Mouse (Mus musculus) embryonic stem cell, embryonic (primary cell): ENCODE data around the gene Fbxw26.
"Not testable (repeated sequence)": the region's sequence is repeated elsewhere in the genome, so short reads cannot be mapped to it uniquely, and the experiment has no call there.

ENCODE experiments used
- CTCF ChIA-PET, 4 experiments: fragments of 300-600 bp in 2 of 4; fragments of 350-600 bp in 2 of 4; sonication (Branson Sonifier 250); formaldehyde crosslinking; loops; one replicate each; lab custom pipeline; 2022; ENCODE audit warnings: inconsistent platforms in 2 of 4; lab: Charles Lee
- POLR2A ChIA-PET, 4 experiments: fragments of 300-600 bp in 2 of 4; fragments of 350-600 bp in 2 of 4; sonication (Branson Sonifier 250); formaldehyde crosslinking; loops; one replicate each; lab custom pipeline; 2022; ENCODE audit warnings: antibody characterized with exemption in 4 of 4, inconsistent platforms in 1 of 4; lab: Charles Lee

The Fbxw26 gene

DNA sequence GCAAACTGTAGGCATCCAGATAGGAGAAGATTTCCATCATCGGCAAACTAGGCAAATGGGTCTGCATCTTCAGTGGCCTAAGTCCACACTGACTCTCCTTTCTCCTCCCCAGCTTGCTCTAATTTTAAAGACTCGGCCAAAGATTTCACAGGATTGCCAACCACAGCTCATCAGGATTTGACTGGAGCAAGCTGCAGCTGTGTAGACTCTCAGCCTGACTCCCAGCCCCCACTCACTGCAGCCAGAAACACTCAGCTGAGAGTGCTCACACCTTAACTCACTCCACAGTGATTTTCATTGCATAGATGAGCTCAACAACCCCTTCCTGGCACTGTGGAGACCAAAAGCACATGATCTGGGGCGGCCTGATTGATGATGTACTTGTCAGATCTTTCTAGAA, at the start of gene Fbxw26:
Gene Fbxw26, minus strand, starts transcription at position 101 of the 400 bp plus-strand sequence.
- POLR2A ChIA-PET, CTCF ChIA-PET: not testable (repeated sequence)

DNA sequence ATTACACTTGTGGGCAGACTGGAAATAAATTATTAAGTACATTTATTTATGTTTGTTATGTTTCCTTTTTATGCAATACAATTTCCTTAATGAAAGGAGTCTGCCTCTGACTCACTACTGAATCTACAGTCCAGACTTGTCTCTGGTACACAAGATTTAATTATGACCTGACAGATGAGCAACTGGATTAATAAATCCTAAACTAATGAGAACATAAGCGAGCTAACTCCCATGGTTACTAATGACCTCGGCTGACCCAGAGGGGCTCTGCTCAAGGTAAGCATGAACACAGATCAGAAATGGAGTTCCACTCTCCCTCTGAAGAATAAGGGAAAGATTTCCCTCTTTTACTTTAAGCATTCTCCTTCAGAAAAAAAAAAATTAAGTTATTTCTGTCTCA, 49.3 kb upstream of the Fbxw26 start:
- POLR2A ChIA-PET, result no interaction called here
- CTCF ChIA-PET, result no interaction called here

DNA sequence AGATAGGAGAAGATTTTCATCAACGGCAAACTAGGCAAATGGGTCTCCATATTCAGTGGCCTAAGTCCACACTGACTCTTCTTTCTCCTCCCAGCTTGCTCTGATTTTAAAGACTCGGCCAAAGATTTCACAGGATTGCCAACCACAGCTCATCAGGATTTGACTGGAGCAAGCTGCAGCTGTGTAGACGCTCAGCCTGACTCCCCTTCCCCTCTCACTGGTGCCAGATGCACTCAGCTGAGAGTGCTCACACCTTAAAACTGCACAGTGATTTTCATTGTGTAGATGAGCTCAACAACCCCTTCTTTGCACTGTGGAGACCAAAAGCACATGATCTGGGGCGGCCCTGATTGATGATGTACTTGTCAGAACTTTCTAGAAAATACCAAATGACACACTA, 44.7 kb upstream of the Fbxw26 start, which contains the start of gene Fbxw27:
Gene Fbxw27, minus strand, starts transcription at position 101 of the 400 bp plus-strand sequence.
- POLR2A ChIA-PET, result not testable (repeated sequence)
- CTCF ChIA-PET, result interaction anchor here in 2 of 4 experiments (0.5 kb wide), 2 partner anchors 21 to 140 kb away, joined by 3 to 4 read pairs; partner anchors contain the start of gene Spink8 (in 1 of the 2)

DNA sequence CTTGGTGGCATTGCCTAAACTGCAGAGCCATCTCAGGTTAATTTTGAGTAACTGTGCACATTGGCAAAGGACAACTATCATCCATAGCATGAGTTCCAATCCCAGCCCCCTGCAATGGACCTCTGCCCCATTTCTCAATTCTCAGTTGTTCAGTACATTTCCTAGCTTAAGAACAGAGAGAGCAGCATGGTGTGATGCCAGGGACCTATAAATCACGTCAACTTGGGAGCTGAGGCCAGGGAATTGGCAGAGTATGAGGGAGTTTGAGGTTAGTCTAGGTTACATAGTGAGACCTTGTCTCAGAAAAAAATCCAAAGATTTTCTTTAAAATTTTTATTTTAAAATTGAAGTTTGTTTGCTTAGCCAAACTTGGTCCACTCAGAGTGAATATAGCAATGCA, 21.0 kb upstream of the Fbxw26 start:
- POLR2A ChIA-PET, CTCF ChIA-PET: not testable (repeated sequence)

DNA sequence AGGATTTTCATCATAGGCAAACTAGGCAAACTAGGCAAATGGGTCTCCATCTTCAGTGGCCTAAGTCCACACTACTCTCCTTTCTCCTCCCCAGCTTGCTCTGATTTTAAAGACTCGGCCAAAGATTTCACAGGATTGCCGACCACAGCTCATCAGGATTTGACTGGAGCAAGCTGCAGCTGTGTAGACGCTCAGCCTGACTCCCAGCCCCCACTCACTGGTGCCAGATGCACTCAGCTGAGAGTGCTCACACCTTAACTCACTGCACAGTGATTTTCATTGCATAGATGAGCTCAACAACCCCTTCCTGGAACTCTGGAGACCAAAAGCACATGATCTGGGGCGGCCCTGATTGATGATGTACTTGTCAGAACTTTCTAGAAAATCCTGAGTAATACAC, 43.3 kb downstream of the Fbxw26 start, which contains the start of gene Fbxw18:
Gene Fbxw18, minus strand, starts transcription at position 101 of the 400 bp plus-strand sequence.
- POLR2A ChIA-PET, CTCF ChIA-PET: not testable (repeated sequence)

DNA sequence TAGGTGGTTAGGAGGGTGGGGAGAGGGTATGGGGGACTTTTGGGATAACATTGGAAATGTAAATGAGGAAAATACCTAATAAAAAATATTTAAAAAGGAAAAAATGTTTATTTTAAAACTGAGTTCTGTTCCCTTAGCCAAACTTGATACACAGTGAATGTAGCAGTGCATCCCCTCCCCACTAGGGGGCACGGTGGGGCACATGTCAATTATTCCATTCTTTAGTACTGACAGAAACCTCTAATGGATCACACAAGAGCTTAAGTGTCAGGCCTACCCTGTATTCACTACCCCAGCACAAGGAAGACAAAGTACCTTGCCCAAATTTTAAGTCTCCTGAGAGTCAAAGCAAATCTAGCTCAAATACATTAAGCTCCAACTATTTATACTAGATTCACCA, 60.6 kb downstream of the Fbxw26 start:
- POLR2A ChIA-PET, result interaction anchor here in 1 of 4 experiments (0.6 kb wide), 1 partner anchor 739 kb away, joined by 4 read pairs; no protein-coding TSS in a partner anchor

More for the DNA sequence above, 60.6 kb downstream of the Fbxw26 start:
- CTCF ChIA-PET, result interaction anchor here in 3 of 4 experiments (0.5 to 1.3 kb wide), 7 partner anchors 92 to 906 kb away, joined by 3 to 13 read pairs (median 4); partner anchors contain the start of gene Nme6 (in 1 of the 3)
